Mouse (Mus musculus) myocyte (in vitro differentiated cells): ENCODE measurements around the gene Unc119b. TPM values are rescaled to one million over a fixed set of nuclear protein-coding genes. Genes with fewer than 3 reads are reported as not detected.

ENCODE experiments used
- H3K27me3 ChIP-seq: one replicate; pipeline ENCODE4 v1.6.1; 2011; ENCODE audit not compliant: control insufficient read depth, insufficient read depth, insufficient read length
- H3K36me3 ChIP-seq: one replicate; pipeline ENCODE4 v1.6.1; 2011; ENCODE audit not compliant: control insufficient read depth, insufficient read depth
- H3K4me2 ChIP-seq: one replicate; pipeline ENCODE4 v1.6.1; 2011; ENCODE audit warnings: low read depth, control low read depth
- H3K4me3 ChIP-seq: one replicate; pipeline ENCODE4 v1.5.1; 2011; ENCODE audit warnings: mild to moderate bottlenecking, control low read depth, moderate library complexity
- H3K79me2 ChIP-seq: one replicate; pipeline ENCODE4 v1.6.1; 2011; ENCODE audit not compliant: control insufficient read depth, insufficient read depth
- H3ac ChIP-seq: one replicate; pipeline ENCODE4 v1.6.1; 2011; ENCODE audit not compliant: control insufficient read depth, insufficient read length
- CEBPB ChIP-seq: IDR thresholded peaks from 2 replicates; pipeline ENCODE4 v1.6.1; 2011; ENCODE audit warnings: mild to moderate bottlenecking, moderate library complexity; ENCODE audit not compliant: poor library complexity, insufficient read depth, severe bottlenecking
- E2F4 ChIP-seq: IDR thresholded peaks from one replicate; pipeline ENCODE4 v1.6.1; 2011; ENCODE audit warnings: mild to moderate bottlenecking, control low read depth, moderate library complexity; ENCODE audit not compliant: insufficient read depth
- MAX ChIP-seq: IDR thresholded peaks from one replicate; pipeline ENCODE4 v1.6.1; 2011; ENCODE audit warnings: low read depth, mild to moderate bottlenecking, control low read depth
- MYOD1 ChIP-seq, 3 experiments: IDR thresholded peaks; one replicate each; pipeline ENCODE4 v1.6.1; 2011; ENCODE audit warnings: control low read depth in 2 of 3, low read depth in 2 of 3, mild to moderate bottlenecking in 2 of 3, moderate library complexity in 1 of 3; ENCODE audit not compliant: insufficient read length in 2 of 3, control insufficient read depth in 1 of 3
- MYOG ChIP-seq, 3 experiments: IDR thresholded peaks; one replicate each; pipeline ENCODE4 v1.6.1; 2011; ENCODE audit warnings: control low read depth in 2 of 3, low read depth in 2 of 3, mild to moderate bottlenecking in 2 of 3; ENCODE audit not compliant: insufficient read length in 2 of 3, control insufficient read depth in 1 of 3, insufficient read depth in 1 of 3
- POLR2A ChIP-seq: IDR thresholded peaks from one replicate; pipeline ENCODE4 v1.6.1; 2011; ENCODE audit warnings: low read depth, mild to moderate bottlenecking, control low read depth, moderate library complexity; ENCODE audit not compliant: insufficient read length
- POLR2AphosphoS2 ChIP-seq: IDR thresholded peaks from one replicate; pipeline ENCODE4 v1.6.1; 2011; ENCODE audit warnings: low read depth, control low read depth; ENCODE audit not compliant: insufficient read length
- REST ChIP-seq: IDR thresholded peaks from one replicate; pipeline ENCODE4 v1.6.1; 2011; ENCODE audit warnings: mild to moderate bottlenecking, control low read depth, moderate library complexity; ENCODE audit not compliant: insufficient read depth, insufficient read length
- SRF ChIP-seq: IDR thresholded peaks from one replicate; pipeline ENCODE4 v1.6.1; 2011; ENCODE audit warnings: low read depth; ENCODE audit not compliant: control insufficient read depth, insufficient read length
- TCF12 ChIP-seq: IDR thresholded peaks from one replicate; pipeline ENCODE4 v1.6.1; 2011; ENCODE audit warnings: mild to moderate bottlenecking, control low read depth; ENCODE audit not compliant: poor library complexity, insufficient read depth, severe bottlenecking
- TCF3 ChIP-seq: IDR thresholded peaks from one replicate; pipeline ENCODE4 v1.6.1; 2011; ENCODE audit warnings: low read depth, control low read depth; ENCODE audit not compliant: insufficient read length
- USF1 ChIP-seq: IDR thresholded peaks from one replicate; pipeline ENCODE4 v1.6.1; 2011; ENCODE audit warnings: low read depth, mild to moderate bottlenecking, control low read depth, moderate library complexity
- polyA plus RNA-seq: library from polyadenylated mRNA; unstranded; fragments of >200 nt; fragmentation: generic; extraction: Trizol; gene quantifications from one replicate; pipeline ENCODE4 v1.2.1, GENCODE M21; 2012; ENCODE audit warnings: missing spikeins

Gene Unc119b
- polyA plus RNA-seq, 1 experiment = 24.5 TPM

GRCm38 (mm10) chr5:115158040-115158983, 23.5 kb upstream of the Unc119b start, which contains the start of gene Mlec:
Gene Mlec (minus strand): TSS chr5:115158179.
- H3K4me3 ChIP-seq = peak within 1 kb of the TSS; percentile 83
- peaks cover 43% of the 10 kb centered on the region for H3K79me2 ChIP-seq
- peak within 1 kb of the TSS; percentile 92 for H3K4me2 ChIP-seq
- TF ChIP-seq TCF12 (no peak), MYOG (IDR thresholded peaks at IDR 0.05; ENCODE audit: control insufficient read depth in 1 of 3, insufficient read depth in 1 of 3, insufficient read length in 2 of 3, low read depth in 2 of 3) (peak in 1 of 3 experiments; percentile 33), E2F4 (peak; percentile 67), POLR2A (peak; percentile 98), MYOD1 (IDR thresholded peaks at IDR 0.05; ENCODE audit: control insufficient read depth in 1 of 3, insufficient read length in 2 of 3, low read depth in 2 of 3) (peak in 2 of 3 experiments; percentile 18 to 20), TCF3 (no peak), SRF (peak; percentile 27), POLR2AphosphoS2 (peak; percentile 97), USF1 (no peak), REST (no peak), CEBPB (no peak)
- H3K27me3 ChIP-seq = no peaks in the 10 kb centered on the region
- H3K36me3 ChIP-seq = no peaks in the 10 kb centered on the region
- H3ac ChIP-seq = peak within 1 kb of the TSS; percentile 98

- no peaks in the 10 kb centered on the region for H3K36me3 ChIP-seq
- peaks cover 56% of the 10 kb centered on the region for H3K79me2 ChIP-seq
- TF ChIP-seq E2F4 (no peak), CEBPB (no peak), TCF3 (no peak), MAX (no peak), POLR2A (no peak)
- peak overlapping the region; percentile 92 for H3K4me2 ChIP-seq
- no peaks in the 10 kb centered on the region for H3K27me3 ChIP-seq
- H3ac ChIP-seq = peak overlapping the region; percentile 98
- H3K4me3 ChIP-seq = peak overlapping the region; percentile 83
These were observed 22.3 kb upstream of the Unc119b start for GRCm38 (mm10) chr5:115156933-115157589.

- peak overlapping the region; percentile 83 for H3K4me3 ChIP-seq
- no peak for TF ChIP-seq POLR2AphosphoS2
- TF ChIP-seq POLR2A = no peak
- no peak for TF ChIP-seq E2F4
- no peak for TF ChIP-seq MAX
- TF ChIP-seq TCF3 = no peak
- TF ChIP-seq REST = no peak
- TF ChIP-seq CEBPB = no peak
- TF ChIP-seq MYOG (IDR thresholded peaks at IDR 0.05; ENCODE audit: control insufficient read depth in 1 of 3, insufficient read depth in 1 of 3, insufficient read length in 2 of 3, low read depth in 2 of 3) = no peak
- TF ChIP-seq USF1 = no peak
- no peak for TF ChIP-seq TCF12
- no peak for TF ChIP-seq MYOD1 (IDR thresholded peaks at IDR 0.05; ENCODE audit: control insufficient read depth in 1 of 3, insufficient read length in 2 of 3, low read depth in 2 of 3)
- no peak for TF ChIP-seq SRF
- peaks cover 58% of the 10 kb centered on the region for H3K79me2 ChIP-seq
- H3K36me3 ChIP-seq = no peaks in the 10 kb centered on the region
- H3K4me2 ChIP-seq = peak overlapping the region; percentile 92
- H3K27me3 ChIP-seq = no peaks in the 10 kb centered on the region
- no peak overlapping the region for H3ac ChIP-seq
These were observed 21.6 kb upstream of the Unc119b start for GRCm38 (mm10) chr5:115156401-115156800.

GRCm38 (mm10) chr5:115155831-115156230, 21.1 kb upstream of the Unc119b start:
- Histone ChIP-seq H3K4me3 (peak overlapping the region; percentile 83), H3K4me2 (peak overlapping the region; percentile 92)
- TF ChIP-seq REST (no peak), TCF3 (no peak), MYOD1 (IDR thresholded peaks at IDR 0.05; ENCODE audit: control insufficient read depth in 1 of 3, insufficient read length in 2 of 3, low read depth in 2 of 3) (no peak), USF1 (no peak), TCF12 (no peak), POLR2AphosphoS2 (no peak), CEBPB (no peak), MAX (no peak), MYOG (IDR thresholded peaks at IDR 0.05; ENCODE audit: control insufficient read depth in 1 of 3, insufficient read depth in 1 of 3, insufficient read length in 2 of 3, low read depth in 2 of 3) (no peak), SRF (no peak), E2F4 (no peak), POLR2A (no peak)

More at GRCm38 (mm10) chr5:115155831-115156230, 21.1 kb upstream of the Unc119b start:
- Histone ChIP-seq H3K79me2 (peaks cover 58% of the 10 kb centered on the region), H3K27me3 (no peaks in the 10 kb centered on the region), H3ac (no peak overlapping the region), H3K36me3 (peaks cover 1% of the 10 kb centered on the region)
